Mouse (Mus musculus): ENCODE measurements at regions not wholly inside any gene's neighbourhood (a gene's known extent, or its start where the extent isn't known, plus 50 kb on each side); places are given as distances from the start of the nearest gene placed in this dataset.

DNA sequence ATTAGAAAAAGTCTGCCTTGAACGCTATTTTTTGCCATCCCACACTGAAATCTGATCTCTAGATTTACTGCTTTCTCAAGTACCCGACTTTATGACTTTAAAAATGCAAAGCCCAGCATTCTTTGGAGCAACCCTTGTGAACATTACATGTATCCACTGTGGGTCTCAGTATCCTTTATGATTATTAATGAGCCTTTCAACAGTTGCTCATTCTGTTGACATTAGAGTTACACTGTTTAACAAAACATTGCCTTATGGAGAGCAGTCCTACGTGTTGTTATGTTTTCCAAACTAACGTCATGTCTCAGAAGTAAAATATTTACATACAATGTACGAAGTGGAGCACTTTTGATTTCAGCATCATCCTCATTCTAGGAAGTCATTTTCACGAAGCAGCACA lies 178.7 kb downstream of the Fat4 start:
- no peak for TF ChIP-seq CTCF (IDR thresholded peaks at IDR 0.05; ENCODE audit: extremely low read depth, insufficient read depth, low read length)
- no peak for TF ChIP-seq POLR2A (IDR thresholded peaks at IDR 0.05; ENCODE audit: extremely low read depth, insufficient read depth, low read length)

All from cortical plate, adult 2 months (tissue).